Mouse (Mus musculus): ENCODE results near the gene Retn. TPM values are rescaled to one million over a fixed set of nuclear protein-coding genes. Genes with fewer than 3 reads are reported as not detected.

Retn gene
- polyA plus RNA-seq, 1 experiment from 2014 or later: 0.78 TPM

GRCm38 (mm10) chr8:3670388-3670787 is 14.8 kb downstream of the Retn start:
- H3K36me3 ChIP-seq: no peaks in the 10 kb centered on the region
- no peaks in the 10 kb centered on the region for H3K27me3 ChIP-seq
- H3K27ac ChIP-seq (replicated peaks): no peak overlapping the region
- no peak overlapping the region for H3K4me2 ChIP-seq
- no peak for ATAC-seq (ENCODE audit: low FRiP score, low read depth)
- H3K9me3 ChIP-seq: no peaks in the 10 kb centered on the region
- no peak overlapping the region for H3K9ac ChIP-seq
- no peak overlapping the region for H3K4me3 ChIP-seq
- WGBS: 88% methylated on average over 2 of the region's 2 CpGs
- peaks cover 12% of the 10 kb centered on the region for H3K4me1 ChIP-seq (replicated peaks)

GRCm38 (mm10) chr8:3671980-3672491 is 16.5 kb downstream of the Retn start, which contains the start of gene Fcor:
Fcor (minus strand) TSS chr8:3672362.
- Histone ChIP-seq H3K36me3 (no peaks in the 10 kb centered on the region), H3K4me1 (replicated peaks) (peaks cover 18% of the 10 kb centered on the region), H3K27ac (replicated peaks) (peak within 1 kb of the TSS; percentile 84), H3K9me3 (no peaks in the 10 kb centered on the region), H3K4me2 (peak within 1 kb of the TSS; percentile 67), H3K27me3 (no peaks in the 10 kb centered on the region), H3K4me3 (peak within 1 kb of the TSS; percentile 49), H3K9ac (peak within 1 kb of the TSS; percentile 58)
- WGBS: under 1% methylated on average over 23 of the region's 23 CpGs
- peak; percentile 89 for ATAC-seq (ENCODE audit: low FRiP score, low read depth)

DNA sequence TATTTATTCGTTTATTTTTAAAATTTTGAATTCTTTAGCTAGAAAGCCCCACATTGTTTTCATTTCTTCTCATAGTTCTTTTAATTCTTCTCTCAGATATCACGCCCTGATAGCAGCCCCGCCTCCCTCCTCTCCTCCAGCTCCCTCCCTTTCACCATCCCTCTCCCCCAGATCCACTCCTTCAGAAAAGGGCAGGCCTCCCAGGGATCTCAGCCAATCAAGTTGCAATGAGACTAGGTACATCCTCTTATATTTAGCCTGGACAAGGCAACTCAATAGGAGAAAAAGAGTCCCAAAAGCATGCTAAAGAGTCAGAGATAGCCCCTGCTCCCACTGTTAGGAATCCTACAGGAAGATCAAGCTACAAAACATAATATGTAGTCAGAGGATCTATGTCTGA is 19.1 kb downstream of the Retn start:
- ATAC-seq (ENCODE audit: low FRiP score, low read depth): no peak

DNA sequence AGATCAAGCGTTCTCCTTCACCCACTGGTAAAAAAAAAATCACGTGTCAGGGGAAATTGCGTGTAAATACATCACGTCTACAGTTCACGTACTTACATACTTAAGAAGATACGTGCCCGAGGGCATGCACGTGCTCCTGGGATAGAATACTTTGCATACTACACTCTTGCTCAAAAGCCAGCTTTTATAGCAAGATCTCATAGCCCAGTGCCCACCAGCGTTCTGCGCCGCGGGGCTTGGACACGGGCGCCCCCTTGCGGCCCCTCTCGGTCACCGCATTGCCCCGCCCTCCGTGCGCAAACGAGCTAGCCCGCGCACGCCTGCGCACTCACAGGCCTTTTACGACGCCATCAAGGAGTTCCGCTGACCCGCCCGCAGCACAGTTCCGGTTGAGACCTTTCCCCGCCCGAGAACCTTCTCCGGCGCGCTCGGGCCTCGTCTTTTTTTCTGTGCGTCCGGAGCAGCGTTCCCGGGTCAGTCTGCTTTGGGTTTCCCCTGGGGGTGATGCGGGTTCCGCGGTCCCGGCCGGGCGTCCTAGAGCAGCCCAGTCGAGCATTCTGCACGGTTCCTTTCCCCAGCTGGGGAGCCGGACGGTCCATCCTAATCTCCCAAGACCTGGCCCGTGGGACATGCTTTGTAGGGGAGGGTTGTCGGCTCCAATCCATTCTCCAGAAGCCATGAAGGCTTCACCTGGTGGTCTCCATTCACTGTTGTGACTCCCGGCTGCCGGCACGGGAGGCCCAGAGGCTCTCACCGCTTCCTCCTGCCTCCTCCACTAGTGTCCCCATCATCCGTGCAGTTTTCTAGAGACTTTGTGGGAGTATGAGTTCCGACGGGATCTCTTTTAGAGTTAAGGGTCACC is 20.8 kb downstream of the Retn start, which contains the start of gene Trappc5:
Trappc5 (plus strand) TSS at position 169 of the 862 bp plus-strand sequence.
- Histone ChIP-seq H3K4me2 (peak within 1 kb of the TSS; percentile 89), H3K9me3 (no peaks in the 10 kb centered on the region), H3K9ac (peak within 1 kb of the TSS; percentile 93), H3K36me3 (peaks cover 23% of the 10 kb centered on the region), H3K4me3 (peak within 1 kb of the TSS; percentile 87), H3K4me1 (replicated peaks) (peaks cover 44% of the 10 kb centered on the region), H3K27me3 (no peaks in the 10 kb centered on the region), H3K27ac (replicated peaks) (peak within 1 kb of the TSS; percentile 89)
- WGBS: 1% methylated on average over 61 of the region's 61 CpGs
- peak; percentile 86 for ATAC-seq (ENCODE audit: low FRiP score, low read depth)

More for the DNA sequence above, 19.1 kb downstream of the Retn start:
- H3K9ac ChIP-seq: no peak overlapping the region
- H3K4me3 ChIP-seq: no peak overlapping the region
- H3K36me3 ChIP-seq: peaks cover 8% of the 10 kb centered on the region
- H3K4me2 ChIP-seq: no peak overlapping the region
- H3K27ac ChIP-seq (replicated peaks): no peak overlapping the region
- no peaks in the 10 kb centered on the region for H3K27me3 ChIP-seq
- H3K4me1 ChIP-seq (replicated peaks): peaks cover 39% of the 10 kb centered on the region
- H3K9me3 ChIP-seq: no peaks in the 10 kb centered on the region
- 69% methylated on average over 3 of the region's 3 CpGs for WGBS

- peak overlapping the region; percentile 89 for H3K27ac ChIP-seq (replicated peaks)
- peak overlapping the region; percentile 87 for H3K4me3 ChIP-seq
- WGBS: 4% methylated on average over 15 of the region's 15 CpGs
- H3K27me3 ChIP-seq: no peaks in the 10 kb centered on the region
- H3K9me3 ChIP-seq: no peaks in the 10 kb centered on the region
- peak overlapping the region; percentile 89 for H3K4me2 ChIP-seq
- peaks cover 42% of the 10 kb centered on the region for H3K4me1 ChIP-seq (replicated peaks)
- H3K9ac ChIP-seq: peak overlapping the region; percentile 93
- peaks cover 24% of the 10 kb centered on the region for H3K36me3 ChIP-seq
- peak; percentile 0; the same call in 1 of the 2 replicates for ATAC-seq (ENCODE audit: low FRiP score, low read depth)
Observed at GRCm38 (mm10) chr8:3676993-3677579, 21.5 kb downstream of the Retn start.

GRCm38 (mm10) chr8:3678831-3679230 is 23.3 kb downstream of the Retn start:
- Histone ChIP-seq H3K36me3 (peaks cover 24% of the 10 kb centered on the region), H3K4me2 (no peak overlapping the region), H3K27ac (replicated peaks) (no peak overlapping the region), H3K4me1 (replicated peaks) (peaks cover 36% of the 10 kb centered on the region), H3K27me3 (no peaks in the 10 kb centered on the region), H3K9me3 (no peaks in the 10 kb centered on the region), H3K4me3 (no peak overlapping the region), H3K9ac (no peak overlapping the region)
- WGBS: 97% methylated on average over 23 of the region's 23 CpGs
- no peak for ATAC-seq (ENCODE audit: low FRiP score, low read depth)

GRCm38 (mm10) chr8:3679236-3679635 is 23.7 kb downstream of the Retn start:
- no peaks in the 10 kb centered on the region for H3K27me3 ChIP-seq
- H3K9ac ChIP-seq: no peak overlapping the region
- peaks cover 36% of the 10 kb centered on the region for H3K4me1 ChIP-seq (replicated peaks)
- H3K27ac ChIP-seq (replicated peaks): no peak overlapping the region
- H3K4me2 ChIP-seq: no peak overlapping the region
- 95% methylated on average over 23 of the region's 23 CpGs for WGBS
- H3K4me3 ChIP-seq: no peak overlapping the region
- H3K36me3 ChIP-seq: peaks cover 24% of the 10 kb centered on the region
- H3K9me3 ChIP-seq: no peaks in the 10 kb centered on the region
- no peak for ATAC-seq (ENCODE audit: low FRiP score, low read depth)

DNA sequence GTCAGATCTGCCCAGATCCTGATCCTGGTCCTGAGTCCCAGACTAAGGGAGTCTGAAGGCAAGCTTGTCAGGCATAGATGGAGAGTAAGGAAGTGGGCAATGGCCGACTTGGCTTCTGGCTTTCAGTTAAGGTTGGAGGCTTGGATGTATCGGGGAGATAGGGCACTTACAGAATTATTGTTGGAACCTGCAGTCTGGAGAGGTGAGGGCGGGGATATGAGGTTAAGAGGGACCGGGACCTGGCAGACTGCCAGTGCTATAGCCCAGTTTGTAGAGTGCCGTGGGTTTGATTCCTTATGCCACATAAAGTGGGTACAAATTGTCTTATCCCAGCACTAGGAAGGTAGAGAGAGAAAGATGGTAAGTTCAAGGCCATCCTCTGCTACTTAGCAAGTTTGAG is 24.1 kb downstream of the Retn start:
- H3K4me2 ChIP-seq: no peak overlapping the region
- H3K9me3 ChIP-seq: no peaks in the 10 kb centered on the region
- no peaks in the 10 kb centered on the region for H3K27me3 ChIP-seq
- 95% methylated on average over 5 of the region's 5 CpGs for WGBS
- no peak for ATAC-seq (ENCODE audit: low FRiP score, low read depth)
- no peak overlapping the region for H3K9ac ChIP-seq
- peaks cover 24% of the 10 kb centered on the region for H3K36me3 ChIP-seq
- H3K27ac ChIP-seq (replicated peaks): no peak overlapping the region
- H3K4me3 ChIP-seq: no peak overlapping the region
- peaks cover 36% of the 10 kb centered on the region for H3K4me1 ChIP-seq (replicated peaks)

DNA sequence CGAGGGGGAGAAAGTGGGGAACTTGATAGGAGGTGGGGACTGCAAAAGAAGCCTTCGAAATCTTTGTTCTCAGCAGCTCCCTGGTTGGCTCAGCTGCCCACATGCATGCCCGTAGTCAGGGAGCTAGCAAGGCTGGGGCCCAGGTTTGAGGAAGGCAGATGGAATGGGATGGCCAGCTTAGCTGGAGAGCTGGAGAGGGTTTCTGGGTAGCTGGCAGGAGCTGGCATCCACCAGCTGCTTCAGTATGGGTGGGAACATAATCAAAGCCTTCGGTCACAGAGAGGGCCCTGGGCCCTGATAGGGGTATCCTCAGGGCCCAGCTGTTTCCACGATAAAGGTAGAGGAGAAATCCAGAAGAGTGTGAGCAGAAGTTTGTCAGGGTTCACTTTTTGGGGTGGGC is 26.9 kb downstream of the Retn start:
- Histone ChIP-seq H3K4me3 (no peak overlapping the region), H3K27ac (replicated peaks) (no peak overlapping the region), H3K9me3 (no peaks in the 10 kb centered on the region), H3K4me2 (no peak overlapping the region), H3K9ac (no peak overlapping the region), H3K27me3 (no peaks in the 10 kb centered on the region), H3K36me3 (peaks cover 24% of the 10 kb centered on the region), H3K4me1 (replicated peaks) (peaks cover 26% of the 10 kb centered on the region)
- no peak for ATAC-seq (ENCODE audit: low FRiP score, low read depth)
- 87% methylated on average over 5 of the region's 5 CpGs for WGBS

DNA sequence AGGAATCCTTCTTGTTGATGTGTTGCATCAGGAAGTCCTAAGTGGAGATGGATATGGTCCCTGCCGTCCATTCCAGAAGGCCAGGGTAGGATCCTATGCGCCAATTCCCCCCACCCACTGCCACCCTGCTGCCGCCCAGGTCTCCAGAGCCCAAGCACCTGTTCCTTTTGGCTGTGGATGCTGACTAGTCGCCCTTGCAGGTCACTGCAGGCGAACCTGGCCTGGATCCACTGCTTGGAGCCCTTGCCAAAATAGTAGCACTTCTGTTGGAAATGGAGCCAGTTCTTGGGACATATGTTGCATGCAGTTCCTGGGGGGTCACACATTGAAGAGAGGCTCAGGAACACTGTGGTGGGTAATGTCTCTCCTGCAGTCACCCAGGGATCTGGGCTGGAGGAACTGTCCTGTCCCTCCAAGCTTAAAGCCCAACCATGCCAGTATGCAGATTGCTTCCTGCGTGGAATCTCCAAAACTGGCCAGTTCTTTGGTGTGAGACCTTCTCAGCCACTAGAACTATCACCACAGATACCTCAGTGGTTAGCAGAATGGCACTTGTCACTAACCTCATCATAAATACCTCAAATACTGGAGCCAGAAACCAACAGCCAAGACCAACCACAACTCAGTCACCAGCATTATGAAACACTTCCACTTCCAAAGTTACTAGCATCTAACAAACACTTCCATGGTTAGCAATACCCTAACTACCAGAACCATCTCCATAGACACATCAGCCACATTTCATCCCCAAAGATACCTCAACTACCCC is 28.0 kb downstream of the Retn start:
- Histone ChIP-seq H3K4me2 (no peak overlapping the region), H3K9me3 (no peaks in the 10 kb centered on the region), H3K4me3 (no peak overlapping the region), H3K9ac (no peak overlapping the region), H3K27me3 (no peaks in the 10 kb centered on the region), H3K36me3 (peaks cover 24% of the 10 kb centered on the region), H3K27ac (replicated peaks) (no peak overlapping the region), H3K4me1 (replicated peaks) (peaks cover 14% of the 10 kb centered on the region)
- 74% methylated on average over 6 of the region's 6 CpGs for WGBS
- ATAC-seq (ENCODE audit: low FRiP score, low read depth): no peak

- Histone ChIP-seq H3K27me3 (no peaks in the 10 kb centered on the region), H3K4me2 (no peak overlapping the region), H3K4me3 (no peak overlapping the region), H3K9ac (no peak overlapping the region), H3K4me1 (replicated peaks) (peaks cover 10% of the 10 kb centered on the region), H3K36me3 (peaks cover 18% of the 10 kb centered on the region), H3K9me3 (no peaks in the 10 kb centered on the region), H3K27ac (replicated peaks) (no peak overlapping the region)
- no peak for ATAC-seq (ENCODE audit: low FRiP score, low read depth)
Observed at GRCm38 (mm10) chr8:3684530-3684929, 29.0 kb downstream of the Retn start.

Data from hindbrain, embryonic 15.5 days (tissue).